Mouse (Mus musculus) mouse embryonic stem cell (cell line): ENCODE results near the gene Cks1b.

Experiments
- in situ Hi-C, 2 experiments: fragments of 300-500 bp; cut with MboI; formaldehyde crosslinking; loops; 1 replicate in 1 of 2; 3 replicates in 1 of 2; pipeline ENCODE4 v1.14.3; 2019 to 2020; ENCODE audit warnings: low sequenced_read_pairs in 2 of 2, low pct_unique_long_range_greater_than_20kb in 1 of 2, mixed read lengths in 1 of 2; ENCODE audit not compliant: unreplicated experiment in 1 of 2

Cks1b gene

GRCm38 (mm10) chr3:89409701-89410100 lies 8.5 kb downstream of the Cks1b start:
- in situ Hi-C loops: no loop called here

GRCm38 (mm10) chr3:89408448-89408847 lies 9.7 kb downstream of the Cks1b start:
- in situ Hi-C loops: no loop called here

GRCm38 (mm10) chr3:89406887-89407286 lies 11.3 kb downstream of the Cks1b start:
- in situ Hi-C loops: no loop called here

- in situ Hi-C loops: no loop called here
Measured at GRCm38 (mm10) chr3:89402693-89403092, 15.5 kb downstream of the Cks1b start, which contains the start of gene Lenep. Gene Lenep (minus strand): TSS chr3:89402793.

GRCm38 (mm10) chr3:89401329-89401728 lies 16.9 kb downstream of the Cks1b start:
- in situ Hi-C loops: no loop called here

GRCm38 (mm10) chr3:89396654-89397005 lies 21.6 kb downstream of the Cks1b start:
- in situ Hi-C loops: no loop called here

GRCm38 (mm10) chr3:89395806-89396653 lies 22.2 kb downstream of the Cks1b start:
- in situ Hi-C loops: no loop called here

GRCm38 (mm10) chr3:89395419-89395805 lies 22.8 kb downstream of the Cks1b start:
- in situ Hi-C loops: no loop called here

- in situ Hi-C loops: no loop called here
Measured at GRCm38 (mm10) chr3:89394894-89395256, 23.3 kb downstream of the Cks1b start.

GRCm38 (mm10) chr3:89394006-89394893 lies 23.9 kb downstream of the Cks1b start, which contains the start of gene Zbtb7b:
Gene Zbtb7b (minus strand): TSS chr3:89394776.
- in situ Hi-C loops: no loop called here

- in situ Hi-C loops: no loop called here
Measured at GRCm38 (mm10) chr3:89393605-89394004, 24.6 kb downstream of the Cks1b start.

GRCm38 (mm10) chr3:89392871-89393311 lies 25.3 kb downstream of the Cks1b start:
- in situ Hi-C loops: no loop called here

- in situ Hi-C loops: no loop called here
Measured at GRCm38 (mm10) chr3:89391663-89392511, 26.3 kb downstream of the Cks1b start.

GRCm38 (mm10) chr3:89390699-89391662 lies 27.2 kb downstream of the Cks1b start:
- in situ Hi-C loops: no loop called here

- in situ Hi-C loops: no loop called here
Measured at GRCm38 (mm10) chr3:89390111-89390515, 28.1 kb downstream of the Cks1b start.

- in situ Hi-C loops: no loop called here
Measured at GRCm38 (mm10) chr3:89388901-89389740, 29.1 kb downstream of the Cks1b start.
